27 mouse cellular contexts compared by ENCODE assay signal in the genomic region with DNA sequence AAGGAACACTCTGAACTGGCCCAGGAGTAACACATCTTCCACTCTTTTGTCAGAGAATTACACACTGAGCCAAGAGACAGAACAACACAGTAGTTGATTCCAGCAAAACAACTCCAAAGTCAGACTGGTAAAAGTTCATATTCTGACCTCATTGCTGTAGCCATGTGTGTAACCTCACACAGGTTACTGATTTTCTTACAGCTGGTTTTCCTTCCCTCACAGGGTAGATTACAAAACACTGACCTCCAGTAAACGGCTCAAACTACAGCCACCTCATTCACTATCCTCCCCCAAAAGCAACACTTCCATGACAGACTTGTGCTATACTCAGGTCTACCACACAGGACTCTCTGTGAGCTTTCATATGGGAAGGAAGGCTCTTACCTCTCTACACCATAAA. TPM values are rescaled to one million over a fixed set of nuclear protein-coding genes. Genes with fewer than 3 reads are reported as not detected.
DNase-seq lines count a peak whose midpoint lies in the region; ATAC-seq and TF ChIP-seq lines count a peak whose summit lies in the region.
"Had no signal": no experiment of that assay in that cellular context is flagged by ENCODE, and none has a peak within 500 bp of the region (broad histone marks: within the 10 kb centered on the region; RNA-seq: fewer than 3 reads in every experiment).

No protein-coding gene starts in this region.

- H3K4me3 ChIP-seq in gastrocnemius, adult 2 months, result no peak overlapping the region
- no peak overlapping the region for H3K4me3 ChIP-seq in liver, embryonic 15.5 days (replicated peaks)
- no peak overlapping the region for H3K4me3 ChIP-seq in liver, embryonic 12.5 days
- H3K4me3 ChIP-seq in lung, adult 2 months (replicated peaks; ENCODE audit: extremely low read depth, low read depth, low read length), result no peak overlapping the region
- H3K4me3 ChIP-seq in CH12.LX (replicated peaks in 1 of 3; ENCODE audit: low read depth in 2 of 3, low read length in 2 of 3, poor library complexity in 1 of 3), result no peak overlapping the region
- H3K4me3 ChIP-seq in hindbrain, embryonic 13.5 days, result no peak overlapping the region
- H3K4me3 ChIP-seq: heart, adult 2 months; heart, embryonic 13.5 days; hindbrain, embryonic 10.5 days; limb, embryonic 12.5 days; stomach, embryonic 15.5 days had no signal

- no peak overlapping the region for H3K4me2 ChIP-seq in liver, embryonic 15.5 days
- no peak overlapping the region for H3K4me2 ChIP-seq in liver, embryonic 12.5 days
- H3K4me2 ChIP-seq in CH12.LX (ENCODE audit: insufficient read depth, low read depth, poor library complexity, severe bottlenecking), result no peak overlapping the region
- no peak overlapping the region for H3K4me2 ChIP-seq in hindbrain, embryonic 13.5 days
- H3K4me2 ChIP-seq: heart, embryonic 13.5 days; limb, embryonic 12.5 days; midbrain, embryonic 11.5 days; stomach, embryonic 15.5 days had no signal

- peak overlapping the region; percentile 28; the same call in 1 of the 2 replicates for H3K27ac ChIP-seq in gastrocnemius, adult 2 months
- H3K27ac ChIP-seq in liver, embryonic 15.5 days (replicated peaks), result no peak overlapping the region
- H3K27ac ChIP-seq in liver, embryonic 12.5 days, result no peak overlapping the region
- H3K27ac ChIP-seq in CH12.LX (ENCODE audit: insufficient read depth, low read depth), result no peak overlapping the region
- no peak overlapping the region for H3K27ac ChIP-seq in hindbrain, embryonic 13.5 days
- H3K27ac ChIP-seq: heart, adult 2 months; heart, embryonic 13.5 days; hindbrain, embryonic 10.5 days; limb, embryonic 12.5 days; liver, embryonic 14.5 days; stomach, embryonic 15.5 days had no signal

- no peak for TF ChIP-seq RAD21 in CH12.LX (IDR thresholded peaks at IDR 0.05; ENCODE audit: low read depth, low read length)

- in situ Hi-C loops in CH12.LX (cut with MboI; ENCODE audit: low pct_ligation_motif_present, low pct_unique_long_range_greater_than_20kb, low sequenced_read_pairs), result no loop called here

- peaks cover 22% of the 10 kb centered on the region for H3K79me2 ChIP-seq in CH12.LX (replicated peaks; ENCODE audit: control insufficient read depth, extremely low read depth, insufficient read depth, poor library complexity, severe bottlenecking)

- peak; percentile 37 for ATAC-seq in liver, embryonic 15.5 days (ENCODE audit: insufficient read depth)
- no peak for ATAC-seq in liver, embryonic 12.5 days
- ATAC-seq in hindbrain, embryonic 13.5 days (ENCODE audit: low FRiP score), result no peak
- ATAC-seq: forebrain, embryonic 14.5 days; hindbrain, embryonic 16.5 days had no signal

- peaks cover 24% of the 10 kb centered on the region for H3K36me3 ChIP-seq in liver, embryonic 15.5 days (replicated peaks)
- peaks cover 49% of the 10 kb centered on the region for H3K36me3 ChIP-seq in liver, embryonic 12.5 days
- peaks cover 20 to 66% of the 10 kb centered on the region in 2 experiments for H3K36me3 ChIP-seq in CH12.LX (replicated peaks in 1 of 2; ENCODE audit: control insufficient read depth in 1 of 2, insufficient read depth in 1 of 2, low read length in 1 of 2)
- H3K36me3 ChIP-seq in hindbrain, embryonic 13.5 days, result peaks cover 4% of the 10 kb centered on the region; the same call in 1 of the 2 replicates

- 61% methylated on average over 1 of the region's 1 CpGs for WGBS in liver, embryonic 15.5 days (ENCODE audit: insufficient replicate concordance)
- WGBS in liver, embryonic 12.5 days (ENCODE audit: insufficient replicate concordance), result 65% methylated on average over 1 of the region's 1 CpGs
- WGBS in lung, adult 2 months, result 67% methylated on average over 1 of the region's 1 CpGs
- 93% methylated on average over 1 of the region's 1 CpGs for WGBS in hindbrain, embryonic 13.5 days

- dilution Hi-C loops in CH12.LX (cut with MboI; ENCODE audit: extremely low pct_ligation_motif_present, extremely low pct_unique_long_range_greater_than_20kb, low sequenced_read_pairs), result no loop called here

- no peaks in the 10 kb centered on the region for H3K27me3 ChIP-seq in liver, embryonic 15.5 days
- H3K27me3 ChIP-seq in liver, embryonic 12.5 days (replicated peaks), result no peaks in the 10 kb centered on the region
- no peaks in the 10 kb centered on the region for H3K27me3 ChIP-seq in CH12.LX (replicated peaks)
- H3K27me3 ChIP-seq in hindbrain, embryonic 13.5 days, result no peaks in the 10 kb centered on the region
- H3K27me3 ChIP-seq: heart, embryonic 13.5 days; limb, embryonic 12.5 days; stomach, embryonic 15.5 days had no signal

- no peak for DNase-seq in gastrocnemius, adult 2 months
- no peak for DNase-seq in gastrocnemius, adult 18-20 months (ENCODE audit: low spot score)
- DNase-seq in lung, postnatal 36 days, result peak; percentile 26
- DNase-seq in lung, adult 2 months, result no peak
- DNase-seq in CH12.LX (ENCODE audit: extremely low read depth), result no peak
- DNase-seq: adrenal gland, postnatal 14 days; cerebellum, adult 11 months; cerebellum, adult 9-10 months; cerebellum, postnatal 36 days; heart, adult 2 months; heart, postnatal 10 days; kidney, adult 18-20 months; kidney, postnatal 14 days; layer of hippocampus, adult 9-11 months; right cerebral cortex, postnatal 25 days; thymus, postnatal 14 days had no signal

- peaks cover 2% of the 10 kb centered on the region; the same call in 1 of the 2 replicates for H3K4me1 ChIP-seq in liver, embryonic 15.5 days (replicated peaks)
- no peaks in the 10 kb centered on the region for H3K4me1 ChIP-seq in liver, embryonic 12.5 days
- no peaks in the 10 kb centered on the region; the same call in 1 of the 2 replicates for H3K4me1 ChIP-seq in lung, adult 2 months (ENCODE audit: control insufficient read depth, insufficient read depth, low read length)
- H3K4me1 ChIP-seq in CH12.LX (ENCODE audit: control insufficient read depth in 1 of 2, insufficient read depth in 2 of 2), result peaks cover 15 to 58% of the 10 kb centered on the region in 2 experiments
- peaks cover 45% of the 10 kb centered on the region for H3K4me1 ChIP-seq in hindbrain, embryonic 13.5 days (replicated peaks)
- H3K4me1 ChIP-seq: stomach, embryonic 15.5 days had no signal

- no peak for TF ChIP-seq CTCF in gastrocnemius, adult 2 months (IDR thresholded peaks at IDR 0.05)
- TF ChIP-seq CTCF in lung, adult 2 months (IDR thresholded peaks at IDR 0.05; ENCODE audit: insufficient read depth, low read length), result no peak
- no peak for TF ChIP-seq CTCF in CH12.LX (conservative IDR thresholded peaks at IDR 0.05 in 1 of 2, IDR thresholded peaks at IDR 0.05 in 1 of 2; ENCODE audit: low read depth in 2 of 2, low read length in 2 of 2)

- H3K9ac ChIP-seq in liver, embryonic 15.5 days, result no peak overlapping the region
- H3K9ac ChIP-seq in liver, embryonic 12.5 days, result no peak overlapping the region
- no peak overlapping the region for H3K9ac ChIP-seq in CH12.LX (ENCODE audit: insufficient read depth, low read depth)
- no peak overlapping the region for H3K9ac ChIP-seq in hindbrain, embryonic 13.5 days
- H3K9ac ChIP-seq: heart, embryonic 13.5 days; limb, embryonic 12.5 days; liver, embryonic 14.5 days; stomach, embryonic 15.5 days had no signal

- intact Hi-C loops in gastrocnemius, adult 2 months (cut with DNase I), result no loop called here

- H3K9me3 ChIP-seq in liver, embryonic 15.5 days (replicated peaks), result no peaks in the 10 kb centered on the region
- H3K9me3 ChIP-seq in liver, embryonic 12.5 days (replicated peaks), result no peaks in the 10 kb centered on the region
- no peaks in the 10 kb centered on the region for H3K9me3 ChIP-seq in CH12.LX (replicated peaks; ENCODE audit: low read length)
- H3K9me3 ChIP-seq in hindbrain, embryonic 13.5 days, result no peaks in the 10 kb centered on the region
- H3K9me3 ChIP-seq: heart, embryonic 13.5 days; hindbrain, embryonic 10.5 days; limb, embryonic 12.5 days; stomach, embryonic 15.5 days had no signal

- TF ChIP-seq EP300 in CH12.LX (IDR thresholded peaks at IDR 0.05; ENCODE audit: low read length), result no peak

- no peak for TF ChIP-seq POLR2A in lung, adult 2 months (IDR thresholded peaks at IDR 0.05; ENCODE audit: borderline replicate concordance, extremely low read depth, low read depth, low read length)
- no peak for TF ChIP-seq POLR2A in CH12.LX (IDR thresholded peaks at IDR 0.05; ENCODE audit: low read depth, low read length)

TF ChIP-seq in CH12.LX, 34 proteins besides CTCF, POLR2A, EP300 and RAD21:
- 0 out of 2 replicates have a peak, but pooled peaks have one; percentile 12 for TF ChIP-seq ETS1 (conservative IDR thresholded peaks at IDR 0.05; ENCODE audit: low read depth, low read length)
- TF ChIP-seq POLR2AphosphoS2 (IDR thresholded peaks at IDR 0.05; ENCODE audit: low read depth, low read length), result no peak

RNA-seq across cellular contexts. Expression of a gene that starts 36.2 kb away (rescaled TPM):
- total RNA-seq in gastrocnemius, adult 2 months (2021), result 100 to 1,000 TPM; 295 to 298 TPM
- 100 to 1,000 TPM; 301 to 309 TPM for total RNA-seq in gastrocnemius, adult 18-20 months (2021)
- 148 and 154 TPM in 2 replicates for polyA plus RNA-seq in liver, embryonic 15.5 days (2015; fragmentation: Nextera tagmentation; extraction: Ambion mirVana)
- polyA plus RNA-seq in liver, embryonic 12.5 days (2016; fragmentation: Nextera tagmentation; extraction: Ambion mirVana), result 195 and 196 TPM in 2 replicates
- 36.3 and 69.8 TPM in 2 replicates for polyA plus RNA-seq in lung, adult 2 months (2012; rRNA removed)
- 334 and 386 TPM in 2 replicates for total RNA-seq in CH12.LX (2012; rRNA removed)
- 415 and 457 TPM in 2 replicates for total RNA-seq in CH12.LX (2014; rRNA removed)
- 375 and 389 TPM in 2 replicates for polyA plus RNA-seq in CH12.LX (2012; ENCODE audit: insufficient read length, low read depth)
- polyA plus RNA-seq in hindbrain, embryonic 13.5 days (2015; fragmentation: Nextera tagmentation; extraction: Ambion mirVana), result 314 and 317 TPM in 2 replicates
